Mouse (Mus musculus): ENCODE results near the gene Med26. TPM values are rescaled to one million over a fixed set of nuclear protein-coding genes. Genes with fewer than 3 reads are reported as not detected.
A peak's percentile ranks its signal among the peaks of the same experiment; 100 is the strongest.

The Med26 gene
- total RNA-seq, 2 experiments from 2014 or later = 4.7 to 6.6 TPM

DNA sequence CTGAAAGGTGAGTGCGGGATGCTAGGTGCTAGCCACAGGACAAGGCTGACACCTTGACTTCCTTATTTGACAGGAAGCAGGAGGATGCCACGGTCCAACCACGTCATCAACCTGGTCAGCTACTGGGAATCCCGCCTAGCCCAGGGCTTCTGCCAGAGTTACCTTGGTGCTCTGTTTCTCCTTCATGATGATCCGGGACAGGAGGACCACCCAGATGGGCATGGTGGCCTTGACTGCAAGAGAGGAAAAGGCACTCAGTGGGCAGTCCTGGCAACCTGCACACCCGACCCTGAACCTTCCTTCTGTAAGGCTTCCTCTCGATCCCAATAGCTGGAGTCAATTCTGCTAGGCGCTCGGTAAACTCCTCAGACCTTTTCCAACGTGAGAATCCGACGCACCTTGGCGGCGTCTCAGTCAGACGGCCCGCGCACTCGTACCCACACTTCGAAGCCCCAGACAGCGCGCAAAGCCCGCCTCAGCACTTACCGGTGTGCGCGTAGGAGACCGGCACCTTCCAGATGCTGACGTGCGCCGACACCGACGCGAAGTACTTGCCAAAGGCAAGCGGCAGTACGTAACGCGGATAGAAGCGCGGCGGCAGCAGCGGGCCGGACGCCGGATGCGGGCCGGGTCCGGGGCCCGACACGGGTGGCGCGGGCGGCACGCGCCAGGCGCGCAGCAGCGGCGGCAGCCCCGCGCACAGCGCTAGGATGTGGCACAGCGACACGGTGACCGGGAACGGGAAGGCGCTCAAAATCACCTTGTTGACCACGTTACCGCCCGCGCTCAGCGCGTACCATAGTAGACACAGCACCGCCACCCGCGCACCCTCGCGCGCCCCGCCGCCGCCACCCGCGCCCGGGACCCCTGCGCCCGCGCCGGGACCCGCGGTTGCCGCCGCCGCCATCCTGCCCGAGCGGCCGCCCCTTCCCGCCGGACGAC is 56.1 kb downstream of the Med26 start, which contains the start of gene Slc35e1:
TSS of gene Slc35e1 (minus strand) at position 935 of the 942 bp plus-strand sequence.
- ATAC-seq (ENCODE audit: poor library complexity, severe bottlenecking) = peak; percentile 59

- ATAC-seq (ENCODE audit: poor library complexity, severe bottlenecking) = no peak
These were observed 57.1 kb downstream of the Med26 start for GRCm38 (mm10) chr8:72491017-72491416.

GRCm38 (mm10) chr8:72487014-72487413 is 61.1 kb downstream of the Med26 start:
- ATAC-seq (ENCODE audit: poor library complexity, severe bottlenecking) = peak; percentile 55

GRCm38 (mm10) chr8:72485456-72486199 is 62.4 kb downstream of the Med26 start:
- peak; percentile 76 for ATAC-seq (ENCODE audit: poor library complexity, severe bottlenecking)

DNA sequence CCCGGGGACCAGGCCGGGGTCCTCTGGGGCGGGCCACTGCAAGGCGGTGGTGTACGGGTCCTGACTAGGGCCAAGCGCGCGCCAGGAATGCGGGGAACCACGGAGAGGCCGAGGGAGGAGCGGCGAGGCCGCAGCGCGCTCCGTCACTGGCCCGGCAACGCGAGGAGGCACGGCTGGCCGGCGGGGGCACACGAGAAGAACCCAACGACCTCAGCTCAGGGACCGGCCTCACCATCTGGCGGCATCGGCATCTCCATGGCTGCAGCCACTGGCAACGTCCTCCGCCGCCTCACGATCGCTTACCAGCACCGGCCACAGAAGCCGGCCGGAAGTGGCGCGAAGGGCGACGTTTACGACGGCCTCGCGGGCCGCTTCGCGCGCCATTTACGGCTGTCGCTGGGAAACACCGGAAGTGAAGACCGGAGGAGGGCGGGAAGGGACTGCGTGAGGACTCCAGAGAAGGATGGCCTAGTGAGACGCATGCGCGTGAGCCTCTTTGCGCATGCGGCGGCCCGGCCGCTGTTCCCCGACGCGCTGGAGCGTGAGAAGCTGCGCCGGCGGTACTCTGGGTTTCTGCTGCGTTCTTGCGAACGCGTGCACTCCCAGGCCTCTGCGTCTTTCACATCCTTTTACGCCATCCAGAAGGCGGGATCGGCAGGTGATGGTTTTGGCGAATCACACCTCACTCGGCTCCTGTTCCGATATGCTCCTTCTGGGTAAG is 73.1 kb downstream of the Med26 start, which contains the start of gene Cherp:
TSS of gene Cherp (minus strand) at position 401 of the 721 bp plus-strand sequence.
- peak; percentile 97 for ATAC-seq (ENCODE audit: poor library complexity, severe bottlenecking)

DNA sequence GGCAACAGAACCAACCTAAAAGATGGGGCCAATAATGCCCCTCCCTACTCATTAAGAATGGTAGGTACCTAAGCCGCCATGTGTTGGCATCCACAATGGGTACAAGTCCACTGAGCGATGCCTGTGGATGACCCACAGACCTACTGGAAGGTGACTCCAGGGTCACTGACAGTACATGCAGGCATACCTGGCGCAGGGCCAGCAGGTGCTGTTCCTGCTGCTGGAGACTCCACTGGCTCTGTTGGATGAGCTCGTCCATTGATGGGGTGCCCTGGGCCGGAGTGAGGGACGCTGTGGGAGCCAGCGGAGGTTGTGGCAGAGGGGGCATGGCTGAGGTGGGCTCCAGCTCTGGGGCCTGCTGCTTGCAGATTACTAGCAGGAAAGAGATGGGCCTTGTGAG is 77.4 kb downstream of the Med26 start:
- no peak for ATAC-seq (ENCODE audit: poor library complexity, severe bottlenecking)

- ATAC-seq (ENCODE audit: poor library complexity, severe bottlenecking) = no peak
These were observed 78.1 kb downstream of the Med26 start for GRCm38 (mm10) chr8:72469984-72470383.

- no peak for ATAC-seq (ENCODE audit: poor library complexity, severe bottlenecking)
These were observed 78.8 kb downstream of the Med26 start for GRCm38 (mm10) chr8:72469243-72469642.

DNA sequence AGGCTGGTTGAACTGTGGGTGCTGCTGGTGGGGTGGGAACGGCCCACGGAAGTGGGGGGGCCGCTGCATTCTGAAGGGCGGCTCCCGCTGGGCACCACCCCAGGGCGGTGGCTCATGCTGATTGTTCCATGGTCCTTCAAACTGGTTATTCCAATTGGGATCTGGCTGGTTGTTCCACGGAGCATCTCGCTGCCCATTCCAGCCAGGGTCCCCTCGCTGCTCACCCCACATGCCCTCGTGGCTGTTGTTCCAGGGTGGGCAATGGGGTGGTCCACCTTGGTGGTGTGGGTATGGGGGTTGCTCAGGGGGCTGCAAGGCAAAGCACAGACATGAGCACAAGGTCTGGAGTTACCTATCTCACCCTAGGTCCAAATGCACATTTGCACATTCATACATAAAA is 83.9 kb downstream of the Med26 start:
- ATAC-seq (ENCODE audit: poor library complexity, severe bottlenecking) = no peak

GRCm38 (mm10) chr8:72459881-72460533 is 88.1 kb downstream of the Med26 start:
- no peak for ATAC-seq (ENCODE audit: poor library complexity, severe bottlenecking)

GRCm38 (mm10) chr8:72458457-72458856 is 89.6 kb downstream of the Med26 start:
- ATAC-seq (ENCODE audit: poor library complexity, severe bottlenecking) = no peak

- ATAC-seq (ENCODE audit: poor library complexity, severe bottlenecking) = no peak
These were observed 90.3 kb downstream of the Med26 start for GRCm38 (mm10) chr8:72457806-72458205.

GRCm38 (mm10) chr8:72455317-72455716 is 92.8 kb downstream of the Med26 start:
- no peak for ATAC-seq (ENCODE audit: poor library complexity, severe bottlenecking)

DNA sequence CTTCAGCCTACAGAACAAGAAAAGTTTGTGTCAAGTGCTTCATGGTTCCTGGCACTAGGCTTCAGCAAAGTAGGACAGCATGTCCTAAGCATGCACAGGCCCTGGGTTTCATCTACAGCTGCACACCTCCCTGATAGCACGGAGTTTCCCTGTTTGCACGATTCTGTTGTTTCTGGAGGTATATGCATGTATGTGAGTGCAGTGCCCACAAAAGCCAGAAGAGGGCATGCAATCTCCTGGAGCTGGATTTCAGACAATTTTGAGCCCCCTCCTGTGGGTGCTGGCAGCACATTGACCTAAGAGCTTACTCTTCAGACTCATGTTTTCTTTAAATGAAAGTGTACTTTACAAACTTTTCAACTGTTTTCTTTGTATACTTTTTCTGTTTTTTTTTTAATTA is 94.2 kb downstream of the Med26 start:
- ATAC-seq (ENCODE audit: poor library complexity, severe bottlenecking) = no peak

- no peak for ATAC-seq (ENCODE audit: poor library complexity, severe bottlenecking)
These were observed 96.6 kb downstream of the Med26 start for GRCm38 (mm10) chr8:72451516-72451915.

GRCm38 (mm10) chr8:72445071-72445470 is 103.0 kb downstream of the Med26 start:
- ATAC-seq (ENCODE audit: poor library complexity, severe bottlenecking) = no peak

All from megakaryocyte, adult 5-6 weeks (primary cell).